Mouse (Mus musculus) kidney, postnatal 25 days (tissue): ENCODE measurements around the gene Dbndd2.

ENCODE experiments used
- DNase-seq, 2 experiments: peaks; one replicate each; pipeline ENCODE4 v3.0.0; 2021; ENCODE audit warnings: mixed read lengths in 2 of 2

Gene Dbndd2

GRCm38 (mm10) chr2:164454846-164455245, 31.1 kb upstream of the Dbndd2 start:
- peak; percentile 95 to 96 for DNase-seq

- peak in 1 of 2 experiments; percentile 71 for DNase-seq
These were observed 30.3 kb upstream of the Dbndd2 start for GRCm38 (mm10) chr2:164455421-164456190.

GRCm38 (mm10) chr2:164456413-164456812, 29.5 kb upstream of the Dbndd2 start:
- no peak for DNase-seq

DNA sequence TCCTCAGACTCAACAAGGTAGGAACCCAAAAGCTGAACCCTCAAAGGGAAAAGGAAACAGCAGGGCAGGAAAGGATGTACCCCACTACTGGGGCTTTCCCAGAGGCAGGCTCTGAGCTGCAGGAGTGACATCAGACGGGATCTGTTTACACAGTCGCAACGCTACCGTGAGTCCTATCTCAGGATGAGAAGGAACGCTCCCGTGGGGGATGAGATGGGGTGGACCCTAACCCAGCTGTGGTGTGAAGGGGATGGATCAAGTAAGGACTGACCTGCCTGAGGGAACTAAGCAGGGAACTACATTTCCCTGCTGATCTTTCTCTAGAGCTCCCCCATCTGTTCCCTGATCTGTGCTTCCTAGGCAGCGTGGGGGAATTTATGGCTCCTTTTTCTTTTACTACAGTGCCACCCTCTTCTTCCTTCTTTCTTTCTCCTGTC, 29.0 kb upstream of the Dbndd2 start, which contains the start of gene Sys1:
TSS of gene Sys1 (plus strand) at position 101 of the 437 bp plus-strand sequence.
- DNase-seq, result peak; percentile 32 to 55

GRCm38 (mm10) chr2:164457942-164458341, 28.0 kb upstream of the Dbndd2 start:
- DNase-seq, result peak; percentile 81 to 84

- DNase-seq, result peak in 1 of 2 experiments; percentile 53
These were observed 27.4 kb upstream of the Dbndd2 start for GRCm38 (mm10) chr2:164458535-164458934.

DNA sequence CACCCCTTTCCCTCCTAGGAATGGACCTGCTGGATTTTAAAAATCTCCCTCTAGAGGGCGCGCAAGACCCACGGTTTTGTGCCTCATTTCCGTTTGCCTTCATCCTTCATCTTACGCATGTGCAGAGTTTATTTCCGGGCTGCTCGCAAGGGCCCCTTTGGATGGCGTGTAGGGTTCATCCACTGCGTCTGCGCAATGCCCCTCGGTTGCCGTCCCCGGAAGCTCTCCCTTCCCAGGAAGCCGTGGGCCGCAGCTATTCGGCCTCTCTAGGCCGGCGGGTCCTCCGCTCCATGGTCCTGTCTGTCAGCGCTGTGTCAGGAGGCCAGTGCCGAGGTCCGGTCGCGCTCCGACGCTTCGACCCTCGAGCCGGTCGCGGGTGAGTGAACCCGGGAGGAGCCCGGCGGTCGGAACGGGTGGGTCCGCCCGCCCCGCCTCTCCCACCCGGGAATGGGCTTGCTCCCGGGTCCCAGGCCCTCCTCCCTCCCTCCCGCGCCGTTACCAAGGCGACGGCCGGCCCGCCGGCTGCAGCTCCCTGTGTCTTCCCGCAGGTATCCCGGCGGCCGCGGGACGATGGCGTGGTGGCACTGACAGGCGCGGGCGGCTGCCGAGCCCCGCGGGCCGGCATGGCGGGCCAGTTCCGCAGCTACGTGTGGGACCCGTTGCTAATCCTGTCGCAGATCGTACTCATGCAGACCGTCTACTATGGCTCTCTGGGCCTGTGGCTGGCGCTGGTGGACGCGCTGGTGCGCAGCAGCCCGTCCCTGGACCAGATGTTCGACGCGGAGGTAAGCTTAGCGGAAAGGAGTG, 25.0 kb upstream of the Dbndd2 start, which contains the start of gene Gm20458:
TSS of gene Gm20458 (plus strand) at position 223 of the 807 bp plus-strand sequence.
- peak; percentile 97 to 99 for DNase-seq

GRCm38 (mm10) chr2:164465161-164465560, 20.7 kb upstream of the Dbndd2 start:
- DNase-seq, result no peak

DNA sequence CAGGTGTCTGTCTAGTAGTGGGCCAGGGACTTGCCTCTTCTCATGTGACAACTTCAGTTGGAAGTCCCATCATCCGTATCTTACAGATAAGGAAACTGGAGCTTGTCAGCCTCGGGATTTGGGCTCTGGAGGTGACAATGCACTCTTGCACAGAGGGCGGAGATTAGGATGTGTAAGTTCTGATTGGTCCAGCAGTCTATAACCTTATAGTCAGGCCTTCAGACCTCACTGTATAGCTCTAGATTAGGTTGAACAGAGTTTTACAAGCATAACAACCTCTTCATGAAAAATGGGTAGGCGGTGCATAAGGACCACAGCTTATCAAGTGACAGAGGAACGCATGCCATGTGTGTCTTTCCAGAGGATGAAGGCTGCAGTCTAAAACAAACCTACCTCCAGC, 19.1 kb upstream of the Dbndd2 start:
- no peak for DNase-seq

DNA sequence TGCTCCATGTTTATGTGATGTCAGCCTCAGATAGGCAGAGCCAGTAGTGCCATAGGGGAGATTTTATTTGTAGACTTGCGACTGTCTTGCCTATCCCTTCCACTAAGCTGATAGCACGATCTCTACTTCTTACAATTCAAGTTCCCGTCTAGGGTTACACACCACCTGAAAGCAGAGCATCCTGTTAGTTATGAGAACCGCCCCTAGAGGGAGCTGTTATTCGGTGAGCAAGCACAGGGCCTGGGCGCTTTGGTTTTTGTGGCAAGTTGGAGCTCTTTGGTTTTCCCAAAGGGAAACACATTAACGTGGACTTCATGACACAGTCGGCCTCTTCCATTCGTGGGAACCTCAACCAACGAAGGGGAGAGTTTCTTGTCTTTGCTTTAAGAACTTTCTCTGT, 15.7 kb upstream of the Dbndd2 start:
- DNase-seq, result peak; percentile 78 to 88

DNA sequence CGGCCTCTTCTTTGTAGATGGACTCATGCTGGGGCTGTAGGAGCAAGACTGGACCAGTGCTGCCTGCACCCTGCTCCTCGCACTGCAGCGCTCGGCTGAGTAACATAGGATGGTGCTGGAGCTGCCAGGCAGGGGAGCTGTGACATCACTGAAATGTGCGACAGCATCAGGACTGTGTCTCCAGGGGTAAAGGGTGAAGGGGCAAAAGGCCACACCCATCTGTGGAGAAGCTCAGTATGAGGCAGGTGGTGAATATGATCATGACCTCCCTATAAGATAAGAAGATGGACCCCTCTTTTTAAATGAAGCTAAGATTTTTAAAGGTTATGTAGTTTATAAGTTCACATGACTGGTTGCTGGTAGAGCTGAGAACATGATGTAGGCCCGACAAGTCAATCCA, 12.3 kb upstream of the Dbndd2 start, which contains the start of gene Trp53tg5:
TSS of gene Trp53tg5 (minus strand) at position 101 of the 400 bp plus-strand sequence.
- DNase-seq, result no peak

DNA sequence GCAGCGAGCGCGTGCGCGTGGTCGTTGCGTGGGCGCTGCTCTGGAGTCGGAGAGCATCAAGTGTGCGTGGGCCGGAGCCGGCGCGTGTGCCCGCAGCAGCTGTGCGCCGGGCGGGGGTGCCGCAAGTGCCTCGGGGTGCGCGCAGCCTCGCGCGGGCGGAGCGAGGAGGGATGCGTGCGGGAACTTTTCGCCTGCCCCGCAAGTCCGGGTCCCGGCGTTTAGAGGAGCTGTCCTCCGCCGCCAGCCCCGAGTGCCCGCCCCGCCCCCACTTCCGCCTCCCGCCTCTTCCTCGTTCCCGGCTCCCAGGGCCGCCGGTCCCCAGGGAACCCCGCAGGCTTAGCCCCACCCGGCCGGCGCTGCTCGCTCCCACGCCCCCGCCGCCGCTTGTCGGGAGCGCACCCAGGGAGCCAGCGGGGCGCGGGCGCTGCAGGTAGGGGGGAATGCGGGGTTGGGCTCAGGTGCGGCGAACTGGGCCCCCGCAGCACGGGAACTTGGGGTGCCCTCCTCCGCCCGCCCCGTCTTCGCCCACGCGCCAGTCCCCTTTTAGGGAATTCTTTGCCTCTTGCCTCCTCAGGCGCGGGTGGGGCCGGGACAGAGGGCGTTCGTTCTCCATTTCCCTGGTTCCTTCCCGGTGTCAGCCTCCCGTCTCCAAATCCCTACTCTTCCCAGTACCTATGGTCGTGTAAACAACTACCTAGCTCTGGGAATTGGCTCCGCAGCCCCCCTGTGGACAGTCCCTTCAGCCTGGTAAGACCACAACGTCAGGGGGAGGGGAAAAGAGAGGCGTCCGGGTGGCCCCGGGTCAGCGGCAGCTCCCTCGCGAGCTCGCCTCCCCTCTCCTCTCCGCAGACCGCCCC, 580 bp downstream of the Dbndd2 start:
- DNase-seq, result peak; percentile 77 to 83

DNA sequence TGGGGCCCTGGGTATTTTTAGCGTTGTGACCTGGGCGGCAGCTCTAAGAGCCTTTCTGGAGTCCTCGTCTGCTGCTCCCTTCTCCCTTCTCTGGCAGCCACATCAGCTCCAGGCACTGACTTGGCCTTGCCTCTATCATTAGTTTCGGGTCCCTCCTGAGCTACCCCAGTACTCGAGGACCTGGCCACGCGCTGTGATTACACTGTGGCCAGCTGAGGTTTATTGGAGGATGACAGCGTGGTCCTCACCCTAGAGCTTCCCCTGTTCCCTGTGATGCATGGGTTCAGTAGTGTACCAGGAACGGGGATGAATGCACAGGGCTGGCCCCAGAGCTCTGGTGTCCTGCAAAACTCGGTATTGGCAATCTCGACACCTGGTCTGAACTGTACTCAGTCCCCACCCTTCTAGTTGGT, 1.2 kb downstream of the Dbndd2 start:
- no peak for DNase-seq

DNA sequence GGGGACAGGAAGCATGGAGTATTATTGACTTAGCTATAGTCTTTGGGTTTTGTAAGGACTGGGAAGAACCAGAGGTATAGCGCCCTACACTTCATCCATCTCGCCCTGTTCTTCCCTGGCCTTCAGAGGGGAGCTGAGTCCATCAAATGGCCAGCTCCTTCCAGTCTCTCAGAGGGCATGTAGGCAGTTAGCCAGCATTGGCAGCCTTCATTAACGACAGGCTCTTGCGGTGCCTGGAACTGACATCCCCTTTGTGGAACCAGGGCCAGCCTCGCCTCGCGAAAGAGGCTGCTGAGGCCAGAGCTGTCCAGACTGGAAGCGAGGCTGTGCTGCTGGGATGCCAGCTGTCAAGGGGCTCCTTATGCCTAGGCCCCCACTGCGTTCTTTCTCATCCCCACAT, 1.9 kb downstream of the Dbndd2 start:
- DNase-seq, result no peak

GRCm38 (mm10) chr2:164494126-164494525, 8.2 kb downstream of the Dbndd2 start:
- DNase-seq, result no peak

- DNase-seq, result no peak
These were observed 10.4 kb downstream of the Dbndd2 start for GRCm38 (mm10) chr2:164496331-164496730.

GRCm38 (mm10) chr2:164496847-164497690, 11.2 kb downstream of the Dbndd2 start, which contains the start of gene Pigt:
Gene Pigt (plus strand): TSS chr2:164497520.
- DNase-seq, result peak; percentile 88 to 95

GRCm38 (mm10) chr2:164497691-164498268, 11.9 kb downstream of the Dbndd2 start:
- DNase-seq, result no peak

DNA sequence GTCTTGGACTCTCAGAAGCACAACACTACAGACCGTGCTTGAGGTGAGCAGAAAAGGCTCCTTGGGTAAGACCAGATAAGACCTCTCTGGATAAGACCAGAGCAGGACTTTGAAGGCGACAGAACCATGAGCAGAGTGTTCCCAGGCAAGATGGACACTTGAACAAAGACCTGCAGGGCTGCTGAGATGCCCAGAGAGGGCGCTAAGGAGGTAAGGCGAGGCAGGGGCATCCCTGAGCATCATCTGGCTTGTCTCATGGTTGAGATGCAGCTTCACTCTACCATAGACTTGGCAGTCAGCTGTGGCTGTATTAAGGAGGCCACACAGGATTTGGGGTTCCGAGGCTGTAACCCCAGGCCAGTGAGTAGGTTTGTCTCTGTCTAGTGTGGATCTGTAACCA, 13.4 kb downstream of the Dbndd2 start:
- DNase-seq, result no peak

DNA sequence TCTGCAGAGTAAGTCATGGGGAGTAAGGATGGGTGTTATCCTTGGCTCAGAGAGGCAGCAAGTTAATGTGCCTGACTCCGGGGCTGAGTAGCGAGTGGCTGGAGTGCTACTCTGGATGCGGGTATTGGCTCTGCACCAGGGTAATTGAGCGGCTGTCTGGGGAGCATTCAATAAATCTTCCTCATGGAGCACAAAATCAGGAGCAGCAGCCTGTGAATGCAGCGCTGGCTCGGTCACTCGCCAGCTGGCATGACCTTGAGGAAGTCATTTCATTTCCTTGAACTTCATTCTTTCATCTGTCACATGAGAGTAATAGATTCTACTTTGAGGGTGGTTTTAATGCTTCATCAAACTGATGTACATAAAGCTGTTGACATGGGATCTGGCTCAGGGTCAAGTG, 14.6 kb downstream of the Dbndd2 start:
- peak; percentile 52 to 75 for DNase-seq

- no peak for DNase-seq
These were observed 19.0 kb downstream of the Dbndd2 start for GRCm38 (mm10) chr2:164504919-164505318.
